Mouse (Mus musculus) Patski (cell line): ENCODE results near the gene Gabrr2. TPM values are rescaled to one million over a fixed set of nuclear protein-coding genes. Genes with fewer than 3 reads are reported as not detected.
A peak's percentile ranks its signal among the peaks of the same experiment; 100 is the strongest.

Experiments
- ATAC-seq: fragments of 100-300 bp; one replicate; pipeline ENCODE4 v1.8.0; 2021
- CTCF ChIA-PET: fragments of 350-600 bp; sonication (Branson Sonifier 250); formaldehyde crosslinking; loops from one replicate; lab custom pipeline; 2022; ENCODE audit warnings: inconsistent platforms; lab: Charles Lee
- POLR2A ChIA-PET: fragments of 350-600 bp; sonication (Branson Sonifier 250); formaldehyde crosslinking; loops from one replicate; lab custom pipeline; 2022; ENCODE audit warnings: antibody characterized with exemption, inconsistent platforms; lab: Charles Lee
- DNase-seq: peaks from one replicate; pipeline ENCODE4 v3.0.0-alpha.2; 2011; ENCODE audit warnings: low read depth, low spot score
- H3K27me3 ChIP-seq: fragments of 371-371 bp; one replicate; pipeline ENCODE4 v1.5.1; 2021
- CTCF ChIP-seq: fragments of 100-300 bp; IDR thresholded peaks from one replicate; pipeline ENCODE4 v1.5.1; 2021
- in situ Hi-C: fragments of 300-500 bp; cut with MboI; formaldehyde crosslinking; loops from 3 replicates; pipeline ENCODE4 v1.11.1; 2018; ENCODE audit warnings: low pct_unique_long_range_greater_than_20kb, mixed read lengths
- polyA plus RNA-seq: library from polyadenylated mRNA; unstranded; gene quantifications from one replicate; pipeline ENCODE4 v1.2.3, GENCODE M21; 2021

Gabrr2 gene
- 0.06 TPM for polyA plus RNA-seq

DNA sequence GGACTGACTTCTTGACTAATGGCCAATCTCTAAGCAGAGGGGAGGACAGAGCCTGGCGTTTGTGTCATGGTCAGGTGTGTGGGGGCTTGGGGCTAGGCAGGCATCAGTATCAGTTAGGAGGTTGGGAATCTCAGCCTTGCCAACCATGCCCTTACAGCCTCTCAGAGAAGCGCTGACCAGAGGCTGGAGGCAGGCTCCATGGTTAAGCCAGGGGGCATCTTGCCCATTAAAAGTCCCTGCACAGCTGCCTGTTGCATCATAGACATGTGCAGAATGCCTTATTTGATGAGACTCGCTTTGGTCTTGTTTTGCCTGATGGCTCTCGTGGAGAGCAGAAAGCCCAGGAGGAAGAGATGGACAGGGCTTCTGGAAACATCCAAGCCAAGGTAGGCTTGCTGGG, at the start of gene Gabrr2:
Gene Gabrr2 (plus strand): TSS at position 19 of the 400 bp plus-strand sequence.
- ChIA-PET POLR2A (interaction anchor here (1.0 kb wide), 1 partner anchor 10 kb away, joined by 3 read pairs; no protein-coding TSS in a partner anchor), CTCF (no interaction called here)
- H3K27me3 ChIP-seq = no peaks in the 10 kb centered on the region
- in situ Hi-C loops = no loop called here
- ATAC-seq (no peak), DNase-seq (no peak)
- TF ChIP-seq CTCF = no peak

DNA sequence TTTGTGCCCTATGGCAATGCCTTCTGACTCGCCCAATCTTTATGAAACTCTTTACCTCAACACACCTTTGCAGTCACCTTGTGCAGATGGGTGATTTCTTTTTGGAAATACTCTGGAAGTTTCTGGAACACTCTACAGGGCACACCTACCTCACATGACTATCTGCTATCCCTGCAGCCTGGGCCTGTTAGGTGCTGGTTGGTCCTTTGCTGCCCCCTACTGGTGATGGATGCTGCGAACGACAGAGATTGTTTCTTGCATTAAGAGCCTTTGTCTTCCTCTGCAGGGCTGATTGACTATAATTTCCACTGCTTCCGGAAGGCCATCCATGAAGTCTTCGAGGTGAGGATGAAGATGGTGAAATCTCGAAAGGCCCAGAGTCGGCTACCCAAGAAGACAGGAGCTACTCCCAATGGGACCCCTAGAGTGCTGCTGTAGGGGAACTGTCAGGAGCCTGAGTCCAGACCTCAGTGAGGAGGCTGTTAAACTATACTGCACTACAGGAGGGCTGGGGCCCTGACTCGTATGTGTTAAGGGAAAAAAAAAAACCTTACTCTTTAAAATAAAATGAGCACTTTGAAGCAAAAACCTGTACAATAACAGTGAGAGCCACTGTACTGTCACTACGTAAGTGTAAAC, 44.3 kb upstream of the Gabrr2 start:
- H3K27me3 ChIP-seq = no peaks in the 10 kb centered on the region
- ATAC-seq (peak; percentile 73), DNase-seq (peak; percentile 25)
- in situ Hi-C loops = loop anchor here (10.0 to 25.0 kb wide), 3 partner anchors 96 to 406 kb away; partner anchors contain the start of genes Casp8ap2 and Gja10
- peak; percentile 66 for TF ChIP-seq CTCF
- ChIA-PET CTCF (interaction anchor here (0.8 to 1.3 kb wide), 3 partner anchors 12 to 316 kb away, joined by 3 to 4 read pairs (median 3); no protein-coding TSS in a partner anchor), POLR2A (no interaction called here)

DNA sequence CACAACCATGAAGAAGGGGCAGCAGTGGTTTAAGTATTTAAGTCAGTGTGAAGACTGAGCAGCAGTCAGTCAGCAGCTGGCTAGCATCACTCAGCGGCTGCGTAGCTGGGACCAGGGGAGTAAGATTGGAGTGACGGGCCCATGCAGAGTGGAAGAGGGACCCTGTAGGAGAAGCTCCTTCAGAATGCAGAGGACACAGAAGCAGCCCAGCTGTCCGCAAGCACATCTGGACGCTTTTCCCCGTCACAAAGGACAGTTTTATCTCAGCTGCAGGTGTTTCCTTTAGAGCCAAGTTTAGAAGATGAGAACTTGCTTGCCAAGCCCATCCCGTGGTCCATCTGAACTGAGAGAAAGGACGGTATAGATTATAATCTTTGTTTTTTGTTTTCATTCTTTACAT, 38.4 kb upstream of the Gabrr2 start:
- ChIA-PET POLR2A (no interaction called here), CTCF (no interaction called here)
- in situ Hi-C loops = loop anchor here (25.0 kb wide), 1 partner anchor 412 kb away; the partner anchor contains the start of genes Casp8ap2 and Gja10
- no peak for TF ChIP-seq CTCF
- DNase-seq (no peak), ATAC-seq (no peak)
- H3K27me3 ChIP-seq = no peaks in the 10 kb centered on the region

DNA sequence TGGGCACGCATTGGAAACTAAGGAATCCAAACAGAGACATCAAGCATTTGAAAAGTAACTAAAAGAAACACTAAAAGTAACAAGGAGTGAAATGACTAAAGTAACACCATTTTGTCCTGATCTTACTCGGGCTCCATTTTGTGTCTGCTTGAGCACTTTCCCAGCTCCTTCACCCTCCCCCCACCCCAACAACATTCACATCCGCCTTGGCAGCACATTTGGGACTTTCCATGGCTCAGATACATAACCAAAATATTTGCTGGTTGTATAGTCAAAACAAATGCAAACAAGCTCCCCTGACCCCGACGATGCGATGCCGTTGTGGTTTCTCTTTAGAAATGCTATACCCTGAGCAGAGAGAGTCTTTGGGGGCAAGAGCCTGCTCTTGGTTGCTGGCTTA, 33.7 kb upstream of the Gabrr2 start:
- no peaks in the 10 kb centered on the region for H3K27me3 ChIP-seq
- ChIA-PET CTCF (no interaction called here), POLR2A (no interaction called here)
- in situ Hi-C loops = no loop called here
- DNase-seq (no peak), ATAC-seq (no peak)
- TF ChIP-seq CTCF = no peak

DNA sequence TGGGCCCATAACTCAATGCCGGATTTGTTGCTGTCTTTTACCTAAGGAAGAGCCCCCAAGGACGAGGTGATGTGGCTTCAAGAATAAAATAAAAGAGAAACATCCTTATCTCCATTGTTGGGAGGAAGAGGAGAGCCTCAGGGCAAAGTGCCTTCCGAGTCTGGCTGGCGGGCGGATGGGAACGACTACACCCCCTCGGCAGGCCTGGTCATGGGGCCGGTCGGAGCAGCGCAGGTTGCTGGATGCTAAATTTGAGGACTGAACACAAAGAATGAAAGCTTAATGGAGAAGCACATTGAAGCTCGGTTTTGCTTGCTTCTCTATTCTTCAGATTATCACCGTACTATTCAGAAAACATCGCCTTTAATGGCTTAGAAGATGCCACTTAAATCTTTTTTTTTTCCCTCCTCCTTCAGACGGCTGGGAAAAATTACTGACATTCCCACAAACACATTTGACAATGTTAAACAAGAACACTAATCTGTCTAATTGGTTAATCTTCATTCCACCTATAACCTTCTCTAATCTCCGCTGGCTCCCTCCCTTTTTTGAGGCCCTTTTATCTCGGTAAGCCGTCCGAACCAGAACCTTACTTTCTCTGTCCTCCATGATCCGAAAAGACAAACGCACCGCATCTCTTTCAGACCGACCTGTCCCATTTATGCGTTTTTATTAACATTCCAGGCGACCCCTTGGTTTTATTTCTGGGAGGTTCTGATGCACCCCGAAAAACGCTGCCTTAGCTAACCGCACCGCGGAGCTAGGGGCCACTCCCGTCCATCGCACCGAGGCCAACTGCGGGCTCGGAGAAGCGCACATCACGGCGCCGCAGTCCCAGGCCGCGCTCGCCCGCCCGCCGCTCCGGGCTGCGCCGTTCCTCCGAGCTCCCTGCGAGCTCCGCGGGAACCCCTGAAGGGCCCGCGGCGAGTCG, 32.3 kb upstream of the Gabrr2 start:
- ATAC-seq (peak; percentile 66), DNase-seq (no peak)
- POLR2A ChIA-PET = no interaction called here
- no peaks in the 10 kb centered on the region for H3K27me3 ChIP-seq
- in situ Hi-C loops = no loop called here
- no peak for TF ChIP-seq CTCF
- CTCF ChIA-PET = interaction anchor here (1.8 kb wide), 1 partner anchor 12 kb away, joined by 4 read pairs; no protein-coding TSS in a partner anchor

DNA sequence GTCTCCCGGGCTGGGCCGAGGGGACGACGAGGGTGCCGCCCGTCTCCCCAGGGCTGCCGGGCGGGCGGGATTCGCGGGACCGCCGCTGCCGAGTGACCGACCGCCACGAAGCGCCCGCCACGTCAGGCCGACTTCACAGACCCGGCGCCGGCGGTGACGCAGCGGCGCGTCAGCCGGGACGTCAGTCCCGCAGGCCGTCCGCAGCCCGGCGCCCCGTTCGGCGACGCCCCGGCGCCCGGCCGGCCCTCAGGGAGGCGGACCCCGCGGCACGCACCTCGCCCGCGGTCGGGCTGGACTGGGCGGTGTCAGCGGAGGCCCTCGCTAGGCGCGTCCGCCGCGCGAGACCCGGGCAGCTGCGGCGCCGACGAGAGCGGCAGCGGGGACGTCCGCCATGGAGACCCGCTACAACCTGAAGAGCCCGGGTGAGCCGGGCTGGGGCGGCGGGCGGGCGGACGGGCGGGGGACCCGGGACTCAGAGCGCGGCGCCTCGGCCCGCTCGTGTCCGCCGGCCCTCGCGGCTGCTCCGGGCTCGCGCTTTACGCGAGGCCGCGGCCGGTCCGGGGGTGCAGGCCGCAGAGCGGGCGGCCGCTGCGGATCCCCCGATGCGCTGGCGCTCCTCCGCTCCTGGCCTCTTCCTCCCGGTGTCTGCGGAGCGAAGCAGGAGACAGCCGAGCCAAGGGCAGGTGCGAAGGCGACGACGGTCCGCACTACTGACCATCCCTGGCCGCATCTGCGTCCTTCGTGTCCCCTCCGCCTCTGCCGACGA, 31.4 kb upstream of the Gabrr2 start, which contains the start of gene Ube2j1:
Gene Ube2j1 (plus strand): TSS at position 222 of the 766 bp plus-strand sequence.
- H3K27me3 ChIP-seq = no peaks in the 10 kb centered on the region
- ChIA-PET POLR2A (interaction anchor here (0.6 kb wide), 1 partner anchor 43 kb away, joined by 5 read pairs; no protein-coding TSS in a partner anchor), CTCF (interaction anchor here (0.7 to 1.8 kb wide), 2 partner anchors 13 to 1164 kb away, joined by 3 to 4 read pairs; no protein-coding TSS in a partner anchor)
- ATAC-seq = peak; percentile 99
- DNase-seq = peak; percentile 25
- in situ Hi-C loops = no loop called here
- no peak for TF ChIP-seq CTCF

DNA sequence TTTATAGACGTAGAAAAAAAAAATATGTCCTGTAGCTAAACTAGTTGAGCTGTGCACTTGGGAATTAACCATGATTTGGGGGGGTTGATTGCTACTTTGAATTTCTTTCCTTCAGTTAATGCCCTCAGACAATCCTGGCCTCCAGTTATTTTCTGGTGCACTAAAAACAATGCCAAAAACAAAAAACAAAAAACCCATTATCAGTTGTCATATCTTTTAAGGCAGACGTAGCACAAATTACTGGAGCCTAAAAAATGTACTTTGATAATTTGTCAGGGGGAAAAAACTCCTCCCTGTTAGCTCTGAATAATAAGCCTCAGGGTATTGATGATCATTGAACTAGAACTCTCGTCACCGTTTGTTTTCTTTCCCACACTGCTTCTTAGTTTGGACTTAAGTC, 30.8 kb upstream of the Gabrr2 start:
- TF ChIP-seq CTCF = no peak
- in situ Hi-C loops = no loop called here
- ATAC-seq = no peak
- ChIA-PET CTCF (interaction anchor here (0.7 kb wide), 1 partner anchor 1165 kb away, joined by 3 read pairs; no protein-coding TSS in a partner anchor), POLR2A (interaction anchor here (0.7 kb wide), 1 partner anchor 148 kb away, joined by 4 read pairs; no protein-coding TSS in a partner anchor)
- H3K27me3 ChIP-seq = no peaks in the 10 kb centered on the region
- no peak for DNase-seq

DNA sequence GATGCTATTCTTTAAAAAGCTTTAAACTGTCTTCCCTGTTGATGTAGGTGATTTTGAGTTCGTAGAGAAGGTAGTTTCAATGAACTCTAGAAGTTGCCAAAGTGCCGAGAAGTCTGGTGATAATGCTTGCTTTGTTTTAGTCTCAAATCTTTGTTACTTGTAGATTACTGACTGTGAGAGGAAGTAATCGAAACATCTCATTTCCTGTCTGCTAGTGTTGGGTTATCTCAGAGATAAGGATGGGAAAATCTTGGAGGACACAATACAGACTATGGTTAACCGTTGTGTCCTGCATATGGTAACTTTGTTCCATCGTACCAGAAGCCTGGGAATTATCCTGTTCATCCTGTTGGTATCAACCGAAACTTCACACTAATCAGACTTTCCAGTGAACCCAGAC, 29.3 kb upstream of the Gabrr2 start:
- DNase-seq = no peak

DNA sequence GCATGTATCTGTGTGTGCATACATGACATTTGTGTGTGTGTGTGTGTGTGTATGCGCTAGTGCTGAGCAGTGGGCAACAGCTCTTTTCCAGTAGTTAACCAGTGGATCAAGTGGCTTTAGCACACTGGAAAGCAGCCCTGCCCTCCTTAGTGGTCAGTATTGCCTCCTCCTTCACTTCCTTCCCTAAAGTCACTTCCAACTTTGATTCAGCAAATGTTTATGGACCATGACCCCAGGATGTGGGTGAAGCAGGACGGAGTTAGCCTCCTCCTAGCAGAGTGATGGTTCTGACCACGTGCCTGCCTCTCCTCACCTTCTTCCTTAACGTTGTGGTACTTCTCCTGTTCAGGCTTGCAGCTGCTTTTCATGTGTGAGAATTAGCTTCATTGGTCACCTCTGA, 23.0 kb upstream of the Gabrr2 start:
- DNase-seq (no peak), ATAC-seq (no peak)
- TF ChIP-seq CTCF = no peak
- ChIA-PET POLR2A (no interaction called here), CTCF (no interaction called here)
- H3K27me3 ChIP-seq = no peaks in the 10 kb centered on the region
- in situ Hi-C loops = no loop called here

More for the DNA sequence above, 29.3 kb upstream of the Gabrr2 start:
- ChIA-PET CTCF (no interaction called here), POLR2A (interaction anchor here (0.7 kb wide), 1 partner anchor 673 kb away, joined by 3 read pairs; no protein-coding TSS in a partner anchor)
- in situ Hi-C loops = no loop called here
- H3K27me3 ChIP-seq = no peaks in the 10 kb centered on the region
- ATAC-seq = no peak
- no peak for TF ChIP-seq CTCF
